Mouse (Mus musculus) cerebellum, adult 11 months (tissue): ENCODE data around the gene Sptssa.
"Not testable (repeated sequence)": the region's sequence is repeated elsewhere in the genome, so short reads cannot be mapped to it uniquely, and the experiment has no call there.

Experiments used
- DNase-seq: peaks from one replicate; pipeline ENCODE4 v3.0.0; 2022

Sptssa gene

DNA sequence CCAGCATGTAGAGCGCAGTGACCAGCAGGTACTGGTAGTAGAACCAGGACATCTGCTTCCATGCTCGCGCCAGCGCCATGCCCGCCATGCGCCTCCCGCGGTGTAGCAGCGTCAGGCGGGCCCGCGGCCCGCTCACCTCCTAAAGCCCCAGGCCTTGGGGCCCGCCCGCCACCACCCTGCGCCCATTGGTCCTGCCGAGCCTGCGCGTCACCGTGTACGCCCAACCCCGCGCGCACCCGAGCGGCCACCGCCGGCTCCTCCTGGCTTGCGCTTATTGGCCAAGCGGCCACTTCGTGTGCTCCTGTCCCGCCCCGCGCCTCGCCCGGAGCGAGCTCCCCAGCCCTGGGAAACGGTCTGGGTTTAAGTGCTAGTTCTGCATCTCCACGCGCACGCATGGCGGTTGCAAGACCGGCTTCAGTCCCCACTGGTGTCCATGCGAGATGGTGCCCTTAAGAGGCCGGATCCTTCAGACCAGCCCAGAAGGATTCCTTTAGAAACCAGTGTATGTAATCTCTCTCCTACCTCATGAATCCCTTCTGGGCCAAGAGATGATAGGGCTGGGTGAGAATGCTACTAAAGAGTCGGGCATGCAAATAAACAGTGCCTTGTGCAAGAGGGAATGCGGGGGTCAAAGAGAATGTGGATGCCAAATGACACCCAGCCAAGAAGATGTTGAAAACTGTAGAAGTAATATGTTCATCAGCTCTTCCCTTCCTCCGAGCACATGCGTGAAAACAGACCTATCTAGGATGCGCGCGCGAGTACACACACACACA is at the start of gene Sptssa:
Gene Sptssa (minus strand): TSS at position 178 of the 776 bp plus-strand sequence.
- peak; percentile 95 for DNase-seq

- DNase-seq = no peak
These were observed 43.0 kb upstream of the Sptssa start for GRCm38 (mm10) chr12:54699394-54699793.

DNA sequence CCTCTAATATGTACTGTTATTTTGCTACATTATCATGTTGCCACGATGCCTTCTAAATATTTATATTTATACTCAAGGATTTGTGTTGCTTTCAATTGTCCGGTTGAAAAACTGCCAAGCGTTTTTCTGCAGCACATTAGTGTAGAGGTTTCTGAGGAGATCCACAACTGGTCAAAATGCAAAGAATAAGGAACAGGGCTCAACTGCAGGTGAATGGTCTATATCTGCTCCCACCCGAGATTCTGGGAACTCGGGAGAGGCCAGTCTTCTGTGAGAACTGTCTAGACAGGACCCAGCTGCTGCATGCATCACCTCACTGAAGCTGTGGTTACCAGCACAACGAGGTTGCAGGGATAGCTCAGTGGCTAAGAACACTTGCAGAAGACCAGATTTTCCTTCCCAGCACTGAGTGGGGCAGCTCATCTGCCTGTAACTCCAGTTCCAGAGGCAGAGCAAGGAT is 41.4 kb upstream of the Sptssa start:
- no peak for DNase-seq

GRCm38 (mm10) chr12:54697003-54697597 is 40.7 kb upstream of the Sptssa start:
- no peak for DNase-seq

- peak; percentile 92 for DNase-seq
These were observed 40.0 kb upstream of the Sptssa start for GRCm38 (mm10) chr12:54696242-54697002.

GRCm38 (mm10) chr12:54695511-54696241 is 39.3 kb upstream of the Sptssa start, which contains the start of gene Eapp:
Gene Eapp (minus strand): TSS chr12:54695897.
- peak; percentile 94 for DNase-seq

DNA sequence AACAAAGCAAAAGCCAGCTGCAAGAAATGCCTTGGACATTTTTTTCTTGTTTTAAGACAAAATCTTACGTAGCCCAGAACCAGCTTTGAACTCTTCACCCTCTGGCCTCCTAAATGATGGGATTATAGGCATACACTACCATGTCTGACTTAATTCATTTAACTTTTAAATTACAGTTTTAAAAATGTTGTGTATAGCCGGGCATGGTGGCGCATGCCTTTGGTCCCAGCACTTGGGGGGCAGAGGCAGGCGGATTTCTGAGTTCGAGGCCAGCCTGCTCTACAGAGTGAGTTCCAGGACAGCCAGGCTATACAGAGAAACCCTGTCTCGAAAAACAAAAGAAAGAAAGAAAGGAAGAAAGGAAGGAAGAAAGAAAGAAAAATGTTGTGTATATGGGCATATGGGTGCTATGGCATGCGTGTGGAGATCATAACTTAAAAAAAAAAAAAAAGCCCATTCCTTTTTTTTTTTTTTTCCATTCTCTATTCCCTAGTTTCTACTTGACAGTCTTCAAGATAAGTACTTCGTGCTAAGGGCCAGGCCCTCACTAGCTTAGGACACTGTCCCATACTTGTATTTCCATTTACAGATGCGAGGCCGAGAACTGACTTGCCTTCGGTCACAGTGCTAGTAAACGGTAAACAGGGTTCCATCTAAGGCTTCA is 38.6 kb upstream of the Sptssa start:
- no peak for DNase-seq

DNA sequence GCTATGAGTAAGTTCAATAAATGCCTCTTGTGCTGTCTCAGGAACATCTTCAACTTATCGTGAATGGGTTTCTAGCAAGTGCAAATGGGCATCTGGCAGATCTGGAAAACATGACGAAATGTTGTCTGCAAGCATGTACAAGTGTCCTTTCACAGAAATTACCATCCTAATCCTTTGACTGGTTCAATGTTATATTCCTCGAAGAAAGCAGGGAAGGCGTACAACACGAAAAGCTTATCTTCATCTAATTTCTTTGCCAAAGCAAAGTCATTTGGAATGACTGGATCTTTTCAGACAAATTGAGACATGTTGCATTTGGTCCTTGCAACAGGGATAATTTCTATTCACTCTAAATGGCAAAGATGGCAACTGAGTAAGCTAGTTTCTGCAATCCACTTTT is 32.7 kb upstream of the Sptssa start:
- DNase-seq = no peak

- DNase-seq = no peak
These were observed 26.8 kb upstream of the Sptssa start for GRCm38 (mm10) chr12:54683182-54683581.

DNA sequence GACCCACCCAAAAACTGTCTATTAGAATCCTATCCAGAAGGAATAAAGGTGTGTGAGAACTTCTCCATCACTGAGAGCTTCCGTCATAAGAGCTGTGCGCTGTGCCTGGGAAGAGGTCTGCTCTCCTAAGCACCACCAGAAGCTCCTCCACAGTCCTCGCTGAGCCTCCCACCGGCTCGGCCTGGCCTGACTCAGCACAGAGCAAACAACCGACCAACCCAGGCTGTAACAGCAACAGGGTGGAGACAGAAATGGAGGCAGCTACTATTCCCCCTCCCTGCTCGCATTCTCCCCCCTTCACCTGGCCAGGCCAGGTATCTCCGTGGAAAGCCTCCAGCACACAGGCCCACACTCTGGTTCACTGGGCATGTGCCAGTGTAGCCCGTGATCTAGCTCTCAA is 20.3 kb upstream of the Sptssa start:
- DNase-seq = no peak

GRCm38 (mm10) chr12:54675396-54675795 is 19.0 kb upstream of the Sptssa start:
- DNase-seq = no peak

- no peak for DNase-seq
These were observed 14.9 kb upstream of the Sptssa start for GRCm38 (mm10) chr12:54671262-54671661.

DNA sequence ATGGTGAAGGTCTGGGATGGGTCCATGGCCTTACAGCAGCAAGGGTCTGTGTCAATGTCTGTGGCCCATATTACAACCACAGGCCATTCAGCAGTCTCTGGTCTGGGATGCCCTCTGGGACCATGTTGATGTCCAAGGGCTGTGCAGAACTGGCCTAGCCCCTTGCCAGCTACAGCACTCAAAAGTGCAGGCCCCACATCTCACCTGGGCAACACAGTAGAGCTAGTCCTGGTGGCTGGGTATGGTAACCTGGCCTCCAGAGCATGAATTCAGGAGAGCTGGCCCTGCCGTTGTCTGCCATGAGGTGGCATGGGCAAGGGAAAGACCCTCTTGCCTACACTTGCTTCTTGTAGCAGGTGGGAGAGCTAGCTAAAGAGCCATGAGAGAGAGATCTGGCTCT is 11.8 kb upstream of the Sptssa start:
- no peak for DNase-seq

- no peak for DNase-seq
These were observed 9.2 kb upstream of the Sptssa start for GRCm38 (mm10) chr12:54665526-54665925.

DNA sequence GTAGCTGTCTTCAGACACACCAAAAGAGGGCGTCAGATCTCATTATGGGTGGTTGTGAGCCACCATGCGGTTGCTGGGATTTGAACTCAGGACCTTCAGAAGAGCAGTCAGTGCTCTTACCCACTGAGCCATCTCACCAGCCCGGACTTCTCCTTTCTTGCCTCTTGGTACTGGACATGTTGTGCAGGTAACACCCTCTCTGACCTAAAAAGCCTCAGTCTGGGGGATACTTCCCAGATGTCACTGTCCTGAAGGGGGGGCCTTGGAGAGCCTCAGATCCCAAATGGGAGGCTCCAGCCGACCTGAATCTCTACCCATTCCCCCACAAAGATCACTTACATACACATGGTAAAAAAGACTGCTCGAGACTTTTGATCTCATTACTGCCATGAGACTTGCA is 5.1 kb upstream of the Sptssa start:
- not testable (repeated sequence) for DNase-seq

DNA sequence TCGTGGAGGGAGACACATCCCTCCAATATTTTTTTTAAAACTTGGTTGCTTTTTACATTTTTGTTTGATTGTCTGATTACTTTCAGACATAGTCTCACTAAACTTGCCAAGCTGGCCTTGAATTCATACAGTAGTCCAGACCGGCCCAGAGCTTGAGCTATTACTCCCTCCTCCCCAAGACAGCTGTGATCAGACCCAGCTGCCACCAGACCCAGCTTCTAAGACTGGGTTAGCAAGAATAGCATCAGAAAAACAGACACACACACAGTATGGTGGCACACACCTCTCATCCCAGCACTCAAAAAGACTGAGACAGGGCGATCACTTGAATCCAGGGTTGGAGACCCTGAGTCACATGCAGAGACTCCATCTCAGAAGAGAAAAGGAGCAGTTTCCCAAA is 3.5 kb upstream of the Sptssa start:
- DNase-seq = no peak

- DNase-seq = no peak
These were observed 2.2 kb upstream of the Sptssa start for GRCm38 (mm10) chr12:54658425-54659092.

GRCm38 (mm10) chr12:54657951-54658350 is 1.6 kb upstream of the Sptssa start:
- DNase-seq = no peak

DNA sequence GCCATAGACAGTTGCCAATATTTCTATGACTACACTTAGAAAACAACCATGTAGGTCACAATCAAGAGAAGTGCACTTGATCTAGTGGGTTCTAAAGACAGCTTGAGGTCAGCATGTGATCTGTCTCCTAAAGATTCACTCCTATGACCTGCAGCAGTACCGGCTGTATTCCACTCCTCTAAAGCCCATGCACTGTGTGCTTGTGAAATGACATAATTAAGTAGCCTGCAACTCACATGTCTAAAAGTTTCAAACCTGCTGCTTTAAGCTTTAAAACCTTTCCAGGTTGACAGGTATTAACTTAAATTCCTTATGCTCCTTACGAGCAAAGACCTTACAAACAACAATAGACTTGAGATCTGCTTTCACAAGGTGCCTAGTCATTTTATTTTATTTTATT is 853 bp upstream of the Sptssa start:
- no peak for DNase-seq

DNA sequence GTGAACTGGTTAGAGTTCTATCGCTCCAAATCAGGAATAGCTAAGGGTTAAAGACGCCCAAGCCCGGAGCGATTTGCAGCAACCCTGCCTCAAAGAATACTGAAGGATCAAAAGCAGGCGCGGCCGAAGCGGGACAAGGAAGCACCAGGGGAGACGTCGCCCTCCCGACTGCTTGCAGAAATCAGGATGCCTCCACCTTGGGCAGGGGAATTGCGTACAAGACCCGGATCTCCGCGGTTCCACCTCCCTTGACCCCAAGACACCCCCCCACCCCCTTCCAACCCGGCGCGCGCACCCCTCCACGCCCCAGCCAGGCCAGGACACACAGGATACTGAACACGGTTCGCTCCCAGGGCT is 356 bp downstream of the Sptssa start:
- no peak for DNase-seq

- DNase-seq = no peak
These were observed 908 bp downstream of the Sptssa start for GRCm38 (mm10) chr12:54655292-54656038.
